Mouse (Mus musculus) bone marrow macrophage, adult 2 months (primary cell): ENCODE results near the gene Als2cl.

ENCODE experiments used
- CTCF ChIP-seq: IDR thresholded peaks from 2 replicates; pipeline ENCODE4 v1.5.1; 2012; ENCODE audit warnings: low read depth, mild to moderate bottlenecking, low read length, moderate library complexity
- POLR2A ChIP-seq: IDR thresholded peaks from 2 replicates; pipeline ENCODE4 v1.6.1; 2012; ENCODE audit warnings: mild to moderate bottlenecking, low read depth, low read length, borderline replicate concordance

GRCm38 (mm10) chr9:110834961-110835360 is 44.7 kb upstream of the Als2cl start:
- TF ChIP-seq CTCF = no peak
- TF ChIP-seq POLR2A = no peak
